Mouse (Mus musculus) 3134 (cell line): ENCODE measurements around the gene Pold1.
A peak's percentile ranks its signal among the peaks of the same experiment; 100 is the strongest.

Source experiments
- DNase-seq: peaks from one replicate; pipeline ENCODE4 v3.0.0-alpha.2; 2011; ENCODE audit warnings: low spot score; ENCODE audit not compliant: insufficient read length; ENCODE audit errors: extremely low read depth

Pold1 gene

GRCm38 (mm10) chr7:44582709-44583108, 34.1 kb upstream of the Pold1 start:
- no peak for DNase-seq

DNA sequence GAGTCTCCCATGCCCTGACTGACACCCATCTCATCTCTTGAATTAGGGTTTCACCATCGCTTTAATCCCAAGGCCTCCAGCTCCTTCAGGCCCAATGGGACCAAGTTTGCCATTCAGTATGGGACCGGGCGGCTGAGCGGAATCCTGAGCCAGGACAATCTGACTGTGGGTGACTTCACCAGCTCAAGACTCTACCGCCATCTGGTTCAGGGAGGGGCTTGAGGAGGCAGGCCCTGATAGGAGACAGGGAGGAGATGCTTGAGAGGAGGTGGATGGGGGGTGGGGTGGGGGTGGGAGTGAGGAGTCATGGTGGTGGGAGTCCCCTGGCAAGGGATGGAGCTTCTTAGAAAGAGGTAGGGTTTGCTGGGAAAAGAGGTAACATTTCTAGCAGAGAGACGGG, 33.0 kb upstream of the Pold1 start:
- no peak for DNase-seq

DNA sequence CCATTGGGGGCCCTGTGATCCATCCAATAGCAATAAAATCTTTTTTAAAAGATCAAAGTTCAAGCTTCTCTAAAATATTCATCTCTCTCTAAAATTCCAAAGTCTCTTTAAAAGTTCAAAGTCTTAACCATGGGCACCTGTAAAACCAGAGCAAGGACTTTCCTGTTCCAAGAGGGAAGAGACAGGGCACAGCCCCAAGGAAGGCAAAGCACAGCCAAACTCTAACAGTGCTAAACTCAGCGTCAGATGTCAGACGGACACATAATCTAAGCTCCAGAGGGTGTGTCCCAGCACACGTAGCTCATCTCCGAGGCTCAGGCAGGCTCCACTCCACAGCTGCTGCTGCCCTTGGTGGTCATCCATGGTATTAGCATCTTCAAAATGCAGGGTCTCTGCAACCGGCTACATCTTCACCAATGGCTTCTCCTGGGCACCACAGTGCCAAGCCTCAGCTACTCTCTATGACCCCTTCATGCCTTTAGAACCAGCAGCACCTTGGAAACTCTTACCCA, 27.7 kb upstream of the Pold1 start:
- no peak for DNase-seq

DNA sequence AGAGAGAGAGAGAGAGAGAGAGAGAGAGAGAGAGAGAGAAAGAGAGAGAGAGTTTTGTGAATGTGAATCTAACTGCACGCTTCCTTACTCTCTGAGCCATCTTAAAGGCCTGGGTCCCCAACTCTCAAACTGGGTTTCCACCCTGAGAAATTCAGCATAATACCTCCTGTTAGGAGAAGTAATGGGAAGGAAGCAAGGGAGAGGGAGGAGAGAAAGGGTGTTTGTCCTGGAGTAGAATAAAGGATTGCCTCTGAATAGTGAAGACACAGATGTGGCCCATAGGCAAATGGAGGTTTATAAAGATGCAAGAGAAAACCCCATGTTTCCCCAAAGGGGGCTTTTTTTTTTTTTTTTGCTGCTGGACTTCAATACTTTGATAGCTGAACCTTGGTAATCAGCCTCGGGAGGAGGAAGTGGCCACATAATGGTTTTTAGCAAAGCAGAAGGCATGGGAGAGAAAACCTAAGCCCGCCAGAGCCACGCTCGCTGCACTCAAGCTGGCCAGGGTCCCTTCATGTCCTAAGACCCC, 24.4 kb upstream of the Pold1 start:
- no peak for DNase-seq

DNA sequence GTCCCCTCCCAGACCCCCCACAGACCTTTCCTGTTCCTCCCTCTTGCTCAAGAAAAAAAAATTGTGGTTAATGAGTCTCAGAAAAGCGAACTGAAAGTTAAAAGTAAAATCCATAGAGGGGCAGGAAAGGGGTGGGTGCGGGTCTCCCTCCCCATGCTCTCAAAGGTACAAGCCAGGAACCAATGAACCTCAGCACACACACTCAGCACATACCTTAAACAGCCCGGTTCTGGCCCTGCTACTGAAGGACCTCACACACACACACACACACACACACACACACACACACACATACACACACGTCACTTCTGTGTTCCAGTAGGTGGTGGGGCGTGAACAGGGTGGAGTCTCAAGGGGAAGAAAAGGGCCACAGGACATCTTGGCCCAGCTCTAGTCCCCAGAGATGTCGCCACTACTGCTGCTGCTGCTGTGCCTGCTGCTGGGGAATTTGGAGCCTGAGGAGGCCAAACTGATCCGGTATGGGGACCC, 23.6 kb upstream of the Pold1 start, which contains the start of gene Napsa:
Gene Napsa (plus strand): TSS at position 168 of the 489 bp plus-strand sequence.
- DNase-seq, result peak; percentile 39

GRCm38 (mm10) chr7:44571811-44572210, 23.2 kb upstream of the Pold1 start:
- no peak for DNase-seq

GRCm38 (mm10) chr7:44570989-44571388, 22.3 kb upstream of the Pold1 start:
- no peak for DNase-seq

- no peak for DNase-seq
These were observed 20.2 kb upstream of the Pold1 start for GRCm38 (mm10) chr7:44568803-44569202.

- no peak for DNase-seq
These were observed 16.8 kb upstream of the Pold1 start for GRCm38 (mm10) chr7:44565414-44565813.

- DNase-seq, result no peak
These were observed 15.8 kb upstream of the Pold1 start for GRCm38 (mm10) chr7:44564486-44564885.

- DNase-seq, result no peak
These were observed 14.6 kb upstream of the Pold1 start for GRCm38 (mm10) chr7:44563284-44563683.

DNA sequence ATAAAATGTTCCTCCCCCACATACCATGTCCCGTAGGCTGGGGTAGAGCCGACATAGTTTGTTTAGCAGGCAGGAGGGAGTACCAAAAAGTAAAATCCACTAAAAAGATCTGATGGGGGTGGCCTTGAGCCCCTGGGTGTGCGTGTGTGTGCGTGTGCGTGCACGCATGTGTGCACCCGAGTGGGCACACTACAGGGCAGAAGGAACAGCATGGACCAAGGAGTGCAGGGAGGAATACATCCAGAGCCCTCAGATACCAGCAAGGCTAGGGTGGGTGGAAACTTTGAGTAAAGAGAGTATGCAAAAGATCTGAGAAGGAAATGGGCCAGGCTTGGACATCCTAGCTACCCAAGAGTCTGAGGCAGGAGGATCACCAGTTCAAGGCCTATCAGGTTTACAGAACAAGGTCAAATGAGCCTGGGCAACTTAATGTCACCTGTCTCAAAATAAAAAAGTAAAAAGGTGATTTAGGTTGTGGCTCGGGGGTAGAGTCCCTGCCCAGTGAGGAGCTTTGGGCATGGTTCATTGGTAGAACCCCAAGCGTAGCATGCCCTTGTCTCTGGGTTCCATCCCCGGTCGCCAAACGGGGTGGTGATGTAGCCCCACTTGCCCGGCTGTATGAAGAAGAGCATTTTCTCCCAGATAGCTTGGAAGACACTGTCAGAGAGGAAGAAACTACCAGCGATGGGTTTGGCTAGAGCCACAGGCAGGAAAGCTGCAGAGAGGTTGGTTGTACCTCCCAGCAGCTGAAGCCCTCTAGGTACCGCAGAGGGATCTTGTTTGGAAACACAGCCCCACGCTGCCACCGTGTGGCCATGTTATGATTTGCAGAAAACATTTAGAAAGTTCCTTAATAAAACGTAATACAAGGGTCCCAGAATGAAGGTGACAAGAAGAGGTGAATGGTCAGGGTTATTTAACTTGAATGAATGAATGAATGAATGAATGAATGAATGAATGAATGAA, 12.1 kb upstream of the Pold1 start:
- no peak for DNase-seq

DNA sequence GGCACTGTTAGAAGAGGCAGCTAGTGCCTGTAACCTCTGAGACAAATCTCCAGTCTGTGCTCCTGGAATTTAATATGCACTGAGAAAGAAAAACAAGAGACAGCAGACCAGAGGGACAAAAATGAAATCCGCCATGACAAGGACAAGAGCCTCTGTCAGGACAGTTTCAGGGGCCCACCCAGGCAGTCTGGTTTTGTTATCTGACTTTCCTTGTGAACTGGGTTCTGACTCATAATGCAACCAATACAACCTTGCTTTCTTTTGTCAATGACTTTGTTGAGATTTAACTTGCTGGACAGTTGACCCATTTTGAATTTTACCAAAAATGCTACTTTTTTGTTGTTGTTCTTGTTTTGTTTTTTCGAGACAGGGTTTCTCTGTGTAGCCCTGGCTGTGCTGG, 9.0 kb upstream of the Pold1 start:
- DNase-seq, result no peak

DNA sequence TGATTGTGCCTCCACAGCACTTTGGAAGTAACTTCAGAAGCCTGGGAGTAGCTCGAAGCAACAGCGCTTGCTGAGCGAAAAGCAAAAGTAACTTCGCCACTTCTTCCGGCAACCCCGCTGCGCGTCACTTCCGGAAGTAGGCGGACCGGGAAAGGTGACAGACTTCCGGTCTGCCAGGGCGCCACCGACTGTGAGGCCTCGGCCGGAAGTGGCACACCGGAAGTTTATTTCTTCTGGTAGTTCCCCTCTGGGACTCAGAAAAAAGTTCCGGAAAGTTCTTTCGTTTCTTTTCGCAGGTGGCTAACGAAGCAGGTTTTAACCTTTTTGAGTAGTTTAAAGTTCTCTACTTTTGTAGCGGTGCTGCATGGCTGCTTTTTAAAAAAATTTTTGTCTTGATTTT, 5.2 kb upstream of the Pold1 start, which contains the start of gene Nr1h2:
Gene Nr1h2 (minus strand): TSS at position 126 of the 400 bp plus-strand sequence.
- peak; percentile 92 for DNase-seq

GRCm38 (mm10) chr7:44553196-44553764, 4.6 kb upstream of the Pold1 start:
- peak; percentile 84 for DNase-seq

- no peak for DNase-seq
These were observed 3.7 kb upstream of the Pold1 start for GRCm38 (mm10) chr7:44552141-44552908.

- DNase-seq, result no peak
These were observed 3.1 kb upstream of the Pold1 start for GRCm38 (mm10) chr7:44551731-44552130.

DNA sequence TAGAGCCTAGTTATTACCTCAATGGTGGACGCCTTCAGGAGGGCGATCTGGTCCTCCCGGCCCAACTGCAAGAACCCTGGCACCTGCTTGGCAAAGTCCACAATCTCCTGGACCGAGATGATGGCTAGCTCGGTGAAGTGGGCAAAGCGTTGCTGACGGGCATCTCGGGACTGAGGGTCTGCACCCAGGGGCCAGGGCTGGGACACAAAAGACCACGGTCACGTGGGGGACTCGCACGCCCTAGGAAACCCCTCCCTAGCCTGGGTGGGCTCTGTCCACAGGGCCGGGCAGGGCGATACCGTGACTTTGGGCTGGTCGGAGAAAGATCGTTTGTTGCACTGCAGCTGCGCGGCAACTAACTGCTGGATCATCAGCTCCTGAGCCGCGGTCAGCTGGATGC, 2.7 kb upstream of the Pold1 start:
- no peak for DNase-seq

- no peak for DNase-seq
These were observed 1.7 kb upstream of the Pold1 start for GRCm38 (mm10) chr7:44550409-44550678.

GRCm38 (mm10) chr7:44549621-44550408, 1.2 kb upstream of the Pold1 start:
- no peak for DNase-seq
